Mouse (Mus musculus): ENCODE results near the gene Prr5l.

GRCm38 (mm10) chr2:101715650-101716323, 167.0 kb downstream of the Prr5l start:
- TF ChIP-seq USF1 (IDR thresholded peaks at IDR 0.05; ENCODE audit: low read depth) (no peak), MYOD1 (IDR thresholded peaks at IDR 0.05; ENCODE audit: control insufficient read depth in 1 of 3, insufficient read length in 2 of 3, low read depth in 2 of 3) (no peak), POLR2A (IDR thresholded peaks at IDR 0.05; ENCODE audit: insufficient read length, low read depth) (no peak), SRF (IDR thresholded peaks at IDR 0.05; ENCODE audit: control insufficient read depth, insufficient read length, low read depth) (no peak), TCF12 (IDR thresholded peaks at IDR 0.05; ENCODE audit: insufficient read depth, poor library complexity, severe bottlenecking) (no peak), POLR2AphosphoS2 (IDR thresholded peaks at IDR 0.05; ENCODE audit: insufficient read length, low read depth) (no peak)
